Mouse (Mus musculus): Measurements from ENCODE around the gene 2010111I01Rik. TPM values are rescaled to one million over a fixed set of nuclear protein-coding genes. Genes with fewer than 3 reads are reported as not detected.
A peak's percentile ranks its signal among the peaks of the same experiment; 100 is the strongest.
"Not testable (repeated sequence)": the region's sequence is repeated elsewhere in the genome, so short reads cannot be mapped to it uniquely, and the experiment has no call there.

The 2010111I01Rik gene
- polyA plus RNA-seq, 1 experiment from 2014 or later = 17.2 TPM

GRCm38 (mm10) chr13:63347639-63348038 is 382.9 kb downstream of the 2010111I01Rik start:
- H3K4me1 ChIP-seq = no peaks in the 10 kb centered on the region
- 69% methylated on average over 2 of the region's 2 CpGs for WGBS (ENCODE audit: insufficient replicate concordance)
- no peak overlapping the region for H3K9ac ChIP-seq
- no peak for ATAC-seq
- H3K27ac ChIP-seq = no peak overlapping the region
- no peaks in the 10 kb centered on the region for H3K27me3 ChIP-seq (replicated peaks)
- peaks cover 5% of the 10 kb centered on the region; the same call in 1 of the 2 replicates for H3K36me3 ChIP-seq
- H3K9me3 ChIP-seq (replicated peaks) = no peaks in the 10 kb centered on the region
- H3K4me2 ChIP-seq = no peak overlapping the region
- H3K4me3 ChIP-seq = no peak overlapping the region

- Histone ChIP-seq H3K4me2 (no peak overlapping the region), H3K4me3 (no peak overlapping the region), H3K4me1 (no peaks in the 10 kb centered on the region), H3K27me3 (replicated peaks) (no peaks in the 10 kb centered on the region), H3K9ac (no peak overlapping the region), H3K9me3 (replicated peaks) (no peaks in the 10 kb centered on the region), H3K27ac (no peak overlapping the region), H3K36me3 (no peaks in the 10 kb centered on the region)
- no peak for ATAC-seq
- WGBS (ENCODE audit: insufficient replicate concordance) = 85% methylated on average over 4 of the region's 4 CpGs
Measured at GRCm38 (mm10) chr13:63350076-63350475, 385.4 kb downstream of the 2010111I01Rik start.

- not testable (repeated sequence) for H3K9ac ChIP-seq; H3K4me1 ChIP-seq; ATAC-seq; H3K4me3 ChIP-seq; H3K27me3 ChIP-seq (replicated peaks); H3K36me3 ChIP-seq; H3K27ac ChIP-seq; H3K9me3 ChIP-seq (replicated peaks); H3K4me2 ChIP-seq
- WGBS (ENCODE audit: insufficient replicate concordance) = 72% methylated on average over 4 of the region's 4 CpGs
Measured at GRCm38 (mm10) chr13:63353312-63353711, 388.6 kb downstream of the 2010111I01Rik start.

GRCm38 (mm10) chr13:63356101-63356500 is 391.4 kb downstream of the 2010111I01Rik start:
- no peaks in the 10 kb centered on the region for H3K9me3 ChIP-seq (replicated peaks)
- 85% methylated on average over 4 of the region's 4 CpGs for WGBS (ENCODE audit: insufficient replicate concordance)
- H3K27me3 ChIP-seq (replicated peaks) = no peaks in the 10 kb centered on the region
- H3K27ac ChIP-seq = no peak overlapping the region
- H3K4me2 ChIP-seq = no peak overlapping the region
- H3K9ac ChIP-seq = no peak overlapping the region
- H3K4me1 ChIP-seq = no peaks in the 10 kb centered on the region
- no peaks in the 10 kb centered on the region for H3K36me3 ChIP-seq
- no peak for ATAC-seq
- no peak overlapping the region for H3K4me3 ChIP-seq

- Histone ChIP-seq H3K27ac (no peak overlapping the region), H3K9ac (no peak overlapping the region), H3K36me3 (no peaks in the 10 kb centered on the region), H3K9me3 (replicated peaks) (no peaks in the 10 kb centered on the region), H3K4me2 (no peak overlapping the region), H3K4me3 (no peak overlapping the region), H3K4me1 (peaks cover 2% of the 10 kb centered on the region), H3K27me3 (replicated peaks) (no peaks in the 10 kb centered on the region)
- no peak for ATAC-seq
- 25% methylated on average over 3 of the region's 3 CpGs for WGBS (ENCODE audit: insufficient replicate concordance)
Measured at GRCm38 (mm10) chr13:63356558-63356957, 391.9 kb downstream of the 2010111I01Rik start.

GRCm38 (mm10) chr13:63359393-63359792 is 394.7 kb downstream of the 2010111I01Rik start:
- Histone ChIP-seq H3K4me3 (no peak overlapping the region), H3K27ac (no peak overlapping the region), H3K4me1 (peaks cover 10% of the 10 kb centered on the region), H3K36me3 (no peaks in the 10 kb centered on the region), H3K4me2 (no peak overlapping the region), H3K27me3 (replicated peaks) (no peaks in the 10 kb centered on the region), H3K9ac (no peak overlapping the region), H3K9me3 (replicated peaks) (no peaks in the 10 kb centered on the region)
- ATAC-seq = no peak
- WGBS (ENCODE audit: insufficient replicate concordance) = 80% methylated on average over 4 of the region's 4 CpGs

GRCm38 (mm10) chr13:63360111-63360885 is 395.6 kb downstream of the 2010111I01Rik start:
- WGBS (ENCODE audit: insufficient replicate concordance) = 63% methylated on average over 4 of the region's 4 CpGs
- H3K9me3 ChIP-seq (replicated peaks) = no peaks in the 10 kb centered on the region
- H3K4me3 ChIP-seq = no peak overlapping the region
- H3K4me2 ChIP-seq = no peak overlapping the region
- ATAC-seq = no peak
- no peak overlapping the region for H3K9ac ChIP-seq
- H3K27me3 ChIP-seq (replicated peaks) = no peaks in the 10 kb centered on the region
- H3K4me1 ChIP-seq = peaks cover 10% of the 10 kb centered on the region
- no peaks in the 10 kb centered on the region for H3K36me3 ChIP-seq
- H3K27ac ChIP-seq = no peak overlapping the region

GRCm38 (mm10) chr13:63361755-63362154 is 397.1 kb downstream of the 2010111I01Rik start:
- H3K4me2 ChIP-seq = no peak overlapping the region
- WGBS (ENCODE audit: insufficient replicate concordance) = 25% methylated on average over 3 of the region's 3 CpGs

GRCm38 (mm10) chr13:63373460-63374166 is 408.9 kb downstream of the 2010111I01Rik start:
- Histone ChIP-seq H3K9me3 (replicated peaks) (no peaks in the 10 kb centered on the region), H3K4me2 (no peak overlapping the region), H3K36me3 (no peaks in the 10 kb centered on the region), H3K27me3 (replicated peaks) (no peaks in the 10 kb centered on the region), H3K9ac (no peak overlapping the region), H3K4me3 (no peak overlapping the region), H3K27ac (no peak overlapping the region), H3K4me1 (no peaks in the 10 kb centered on the region)
- ATAC-seq = no peak
- 76% methylated on average over 7 of the region's 7 CpGs for WGBS (ENCODE audit: insufficient replicate concordance)

More at GRCm38 (mm10) chr13:63361755-63362154, 397.1 kb downstream of the 2010111I01Rik start:
- peaks cover 10% of the 10 kb centered on the region for H3K4me1 ChIP-seq
- H3K36me3 ChIP-seq = no peaks in the 10 kb centered on the region
- no peak for ATAC-seq
- H3K4me3 ChIP-seq = no peak overlapping the region
- H3K27me3 ChIP-seq (replicated peaks) = no peaks in the 10 kb centered on the region
- H3K27ac ChIP-seq = no peak overlapping the region
- H3K9ac ChIP-seq = no peak overlapping the region
- no peaks in the 10 kb centered on the region for H3K9me3 ChIP-seq (replicated peaks)

MicroRNAs within 50 kb of the gene (microRNA counts, 519-probe panel; counts per million panel counts)
- 3,007 counts per million, percentile 73 among the panel's probes with 10 or more counts for microRNA mmu-miR-23b
- microRNA mmu-miR-24 = 3,250 counts per million, percentile 74 among the panel's probes with 10 or more counts
- 582 counts per million, percentile 70 among the panel's probes with 10 or more counts for microRNA mmu-miR-27b

Small RNAs within 50 kb of the gene (microRNA-seq; reads per million reads assigned to microRNA genes)
- gene Mir23b (8,382 reads per million, percentile 92 among the genes with 10 or more reads in this experiment), gene Mir24-1 (not detected), gene Mir27b (1,116 reads per million, percentile 75 among the genes with 10 or more reads in this experiment), gene Mir3074-1 (not detected)

Other genes with a start within 250 kb of the 2010111I01Rik start
- 6.4 and 6.5 TPM in 2 replicates for gene Platr25, start 204.2 kb upstream of the 2010111I01Rik start, polyA plus RNA-seq (2016; fragmentation: Nextera tagmentation; extraction: Ambion mirVana)
- gene Gm5141, start 179.1 kb upstream of the 2010111I01Rik start, polyA plus RNA-seq (2016; fragmentation: Nextera tagmentation; extraction: Ambion mirVana) = 1.8 and 3.5 TPM in 2 replicates
- gene Fbp2, start 106.5 kb upstream of the 2010111I01Rik start, polyA plus RNA-seq (2016; fragmentation: Nextera tagmentation; extraction: Ambion mirVana) = not detected in 2 replicates
- gene Fbp1, start 76.6 kb upstream of the 2010111I01Rik start, polyA plus RNA-seq (2016; fragmentation: Nextera tagmentation; extraction: Ambion mirVana) = not detected in 2 replicates